Mouse (Mus musculus) lung, postnatal 0 days (tissue): Measurements from ENCODE around the gene Etv6.

Source experiments
- CTCF ChIP-seq: IDR thresholded peaks from 2 replicates; pipeline ENCODE4 v1.5.1; 2016; ENCODE audit warnings: antibody characterized with exemption, mild to moderate bottlenecking
- EP300 ChIP-seq: IDR thresholded peaks from 2 replicates; pipeline ENCODE4 v1.6.1; 2016; ENCODE audit warnings: antibody characterized with exemption, mild to moderate bottlenecking, control low read depth

- TF ChIP-seq EP300, result no peak
- TF ChIP-seq CTCF, result no peak
Measured at GRCm38 (mm10) chr6:134038881-134039280, 3.4 kb downstream of the Etv6 start.
